23 mouse cellular contexts compared by ENCODE assay signal in the genomic region with DNA sequence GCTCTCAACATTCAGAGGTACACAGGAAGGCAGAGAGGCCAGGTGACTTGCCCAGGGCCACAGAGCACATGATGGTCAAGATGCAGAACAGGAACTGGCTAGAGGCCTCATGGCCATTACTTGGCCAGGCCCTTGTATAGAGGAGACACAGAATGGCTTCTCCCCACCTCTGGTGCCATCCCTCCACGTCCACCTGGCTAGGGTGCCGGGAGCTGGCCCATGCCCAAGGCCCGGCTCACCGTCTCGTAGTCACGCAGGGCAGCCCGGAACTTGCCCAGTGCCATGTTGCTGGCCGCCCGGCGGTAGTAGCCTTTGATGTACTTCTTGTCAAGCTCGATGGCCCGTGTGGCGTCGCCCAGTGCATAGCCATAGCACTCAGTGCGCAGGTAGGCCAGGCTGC. TPM values are rescaled to one million over a fixed set of nuclear protein-coding genes. Genes with fewer than 3 reads are reported as not detected.
DNase-seq lines count a peak whose midpoint lies in the region; TF ChIP-seq lines count a peak whose summit lies in the region.
"Had no signal": no experiment of that assay in that cellular context is flagged by ENCODE, and none has a peak within 500 bp of the region (broad histone marks: within the 10 kb centered on the region; RNA-seq: fewer than 3 reads in every experiment).

No protein-coding gene starts in this region.

- intact Hi-C loops in gastrocnemius, adult 2 months (cut with DNase I): no loop called here
- intact Hi-C loops in left cerebral cortex, postnatal 10 days (cut with DNase I): no loop called here

- H3K27ac ChIP-seq in gastrocnemius, adult 2 months: peak overlapping the region; percentile 80; the same call in 1 of the 2 replicates
- H3K27ac ChIP-seq: embryonic facial prominence, embryonic 15.5 days; hindbrain, embryonic 10.5 days; hindbrain, embryonic 13.5 days; intestine, embryonic 15.5 days had no signal

- peak; percentile 59 for DNase-seq in cerebellum, adult 11 months
- no peak for DNase-seq in cerebellum, postnatal 4 days (ENCODE audit: low spot score in 2 of 2)
- DNase-seq in gastrocnemius, adult 2 months: peak; percentile 30
- DNase-seq in gastrocnemius, adult 18-20 months (ENCODE audit: low spot score): no peak
- DNase-seq in cerebellum, adult 9-11 months: peak; percentile 74
- peak; percentile 51 to 64 for DNase-seq in cerebellum, postnatal 36 days
- DNase-seq in kidney, postnatal 4 days: no peak
- no peak for DNase-seq in left cerebral cortex, postnatal 10 days (ENCODE audit: extremely low spot score in 1 of 2, low spot score in 2 of 2)
- DNase-seq: adrenal gland, adult 8-10 months; adrenal gland, postnatal 25 days; embryo, embryonic 11 days; gastrocnemius, postnatal 14 days; heart, adult 11 months; heart, postnatal 10 days; heart, postnatal 36 days; kidney, adult 11 months; kidney, adult 8-10 months had no signal

- no peak overlapping the region for H3K4me3 ChIP-seq in gastrocnemius, adult 2 months
- H3K4me3 ChIP-seq: embryonic facial prominence, embryonic 15.5 days; heart, embryonic 12.5 days; heart, embryonic 15.5 days; hindbrain, embryonic 10.5 days; hindbrain, embryonic 13.5 days; intestine, embryonic 15.5 days had no signal

- no peak for TF ChIP-seq CTCF in gastrocnemius, adult 2 months (IDR thresholded peaks at IDR 0.05)

RNA-seq across cellular contexts. Expression of gene Ppp5c, which starts 5.5 kb away (rescaled TPM):
- 10 to 100 TPM; 64.8 to 65.8 TPM for total RNA-seq in gastrocnemius, adult 2 months (2021)
- 10 to 100 TPM; 62.4 to 63.0 TPM for total RNA-seq in gastrocnemius, adult 18-20 months (2021)
- 100 to 1,000 TPM; 157 to 162 TPM for total RNA-seq in left cerebral cortex, postnatal 10 days (2021)

RNA-seq across cellular contexts. Expression of gene Ccdc8, which starts 29.7 kb away (rescaled TPM):
- 1 to 10 TPM in 1 of 2 experiments, under 1 TPM in 1; 0.74 to 1.5 TPM for total RNA-seq in gastrocnemius, adult 2 months (2021)
- total RNA-seq in gastrocnemius, adult 18-20 months (2021): under 1 TPM; 0.94 to 0.97 TPM
- total RNA-seq in left cerebral cortex, postnatal 10 days (2021): 1 to 10 TPM; 3.0 to 3.3 TPM

RNA-seq across cellular contexts. Expression of gene Gm42372, which starts 39.3 kb away (rescaled TPM):
- not detected for total RNA-seq in gastrocnemius, adult 2 months (2021)
- total RNA-seq in gastrocnemius, adult 18-20 months (2021): not detected
- 10 to 100 TPM; 52.6 to 57.6 TPM for total RNA-seq in left cerebral cortex, postnatal 10 days (2021)
- total RNA-seq: heart, postnatal 36 days had no signal

RNA-seq across cellular contexts. Expression of gene Hif3a, which starts 40.1 kb away (rescaled TPM):
- 1 to 10 TPM in 1 of 2 experiments, under 1 TPM in 1; 0.84 to 1.6 TPM for total RNA-seq in gastrocnemius, adult 2 months (2021)
- 1 to 10 TPM in 1 of 2 experiments, under 1 TPM in 1; 0.64 to 1.6 TPM for total RNA-seq in gastrocnemius, adult 18-20 months (2021)
- 10 to 100 TPM in 1 of 2 experiments, 1 to 10 TPM in 1; 6.5 to 16.9 TPM for total RNA-seq in left cerebral cortex, postnatal 10 days (2021)

RNA-seq across cellular contexts. Expression of gene Psg16, which starts 51.7 kb away (rescaled TPM):
- under 1 TPM; 0.08 to 0.14 TPM for total RNA-seq in gastrocnemius, adult 2 months (2021)
- total RNA-seq in gastrocnemius, adult 18-20 months (2021): under 1 TPM in 1 of 2 experiments, not detected in 1; 0.17 TPM
- total RNA-seq in left cerebral cortex, postnatal 10 days (2021): 1 to 10 TPM; 5.6 to 6.1 TPM

Comparison
In these comparisons a context has a peak if more than half of its experiments do, and no peak if none do; other contexts are left out.
1. DNase-seq: peak in cerebellum, adult 11 months (single experiment), gastrocnemius, adult 2 months (single experiment), cerebellum, adult 9-11 months (single experiment) and cerebellum, postnatal 36 days (2 of 2); none in cerebellum, postnatal 4 days (0 of 2), gastrocnemius, adult 18-20 months (single experiment), kidney, postnatal 4 days (0 of 2) and left cerebral cortex, postnatal 10 days (0 of 2).
2. RNA of gene Gm42372, which starts 39.3 kb away (total RNA-seq): 52.6 to 57.6 TPM in left cerebral cortex, postnatal 10 days; not detected in gastrocnemius, adult 2 months and not detected in gastrocnemius, adult 18-20 months; every median in the first group is over 10 times any median in the second.